Mouse (Mus musculus) MN1 (cell line): ENCODE data around the gene Gm5662.
"Not testable (repeated sequence)": the region's sequence is repeated elsewhere in the genome, so short reads cannot be mapped to it uniquely, and the experiment has no call there.

Experiments
- DNase-seq: peaks from one replicate; pipeline ENCODE4 v3.0.0-alpha.2; 2016; ENCODE audit warnings: low spot score

The Gm5662 gene

GRCm38 (mm10) chr12:88274400-88274799 lies at the start of gene Gm5662:
TSS of gene Gm5662 (minus strand) at chr12:88274500.
- not testable (repeated sequence) for DNase-seq

GRCm38 (mm10) chr12:88323926-88324325 lies 49.6 kb upstream of the Gm5662 start, which contains the start of gene Gm5039:
TSS of gene Gm5039 (minus strand) at chr12:88324026.
- not testable (repeated sequence) for DNase-seq

- DNase-seq: no peak
These were observed 40.3 kb upstream of the Gm5662 start for GRCm38 (mm10) chr12:88314556-88314955.

GRCm38 (mm10) chr12:88297171-88297570 lies 22.9 kb upstream of the Gm5662 start:
- not testable (repeated sequence) for DNase-seq

- not testable (repeated sequence) for DNase-seq
These were observed 18.8 kb upstream of the Gm5662 start for GRCm38 (mm10) chr12:88293082-88293481.

- not testable (repeated sequence) for DNase-seq
These were observed 10.9 kb upstream of the Gm5662 start for GRCm38 (mm10) chr12:88285224-88285623.

- no peak for DNase-seq
These were observed 17.1 kb downstream of the Gm5662 start for GRCm38 (mm10) chr12:88257241-88257640.

GRCm38 (mm10) chr12:88255917-88256316 lies 18.4 kb downstream of the Gm5662 start:
- DNase-seq: not testable (repeated sequence)

- DNase-seq: not testable (repeated sequence)
These were observed 24.3 kb downstream of the Gm5662 start, which contains the start of gene Gm8332 for GRCm38 (mm10) chr12:88250000-88250399. TSS of gene Gm8332 (minus strand) at chr12:88250100.

GRCm38 (mm10) chr12:88245786-88246185 lies 28.5 kb downstream of the Gm5662 start:
- not testable (repeated sequence) for DNase-seq

GRCm38 (mm10) chr12:88242940-88243339 lies 31.4 kb downstream of the Gm5662 start:
- DNase-seq: not testable (repeated sequence)
